Mouse (Mus musculus) stomach, embryonic 16.5 days (tissue): ENCODE measurements around the gene Fancm. TPM values are rescaled to one million over a fixed set of nuclear protein-coding genes. Genes with fewer than 3 reads are reported as not detected.

ENCODE experiments used
- ATAC-seq: fragments of 200-750 bp; cut with Nextera tagmentation; 2 replicates; pipeline ENCODE4 v1.8.0; 2017; ENCODE audit warnings: moderate number of reproducible peaks, moderate TSS enrichment; ENCODE audit not compliant: insufficient read depth, low FRiP score
- H3K27ac ChIP-seq: fragments of 300-500 bp; sonication (generic); 2 replicates; pipeline ENCODE4 v1.5.1; 2014; ENCODE audit warnings: low read length
- H3K27me3 ChIP-seq: fragments of 300-500 bp; sonication (generic); 2 replicates; pipeline ENCODE4 v1.6.1; 2014; ENCODE audit warnings: low read length, control low read depth, mixed read lengths; ENCODE audit not compliant: control insufficient read depth, insufficient read depth
- H3K36me3 ChIP-seq: fragments of 300-500 bp; sonication (generic); 2 replicates; pipeline ENCODE4 v1.6.1; 2014; ENCODE audit warnings: low read length; ENCODE audit not compliant: control insufficient read depth, insufficient read depth
- H3K4me1 ChIP-seq: fragments of 300-500 bp; sonication (generic); 2 replicates; pipeline ENCODE4 v1.6.1; 2014; ENCODE audit warnings: low read length, control low read depth, mixed read lengths; ENCODE audit not compliant: control insufficient read depth, insufficient read depth
- H3K4me2 ChIP-seq: fragments of 300-500 bp; sonication (generic); 2 replicates; pipeline ENCODE4 v1.6.1; 2014; ENCODE audit warnings: low read depth, low read length, mixed read lengths
- H3K4me3 ChIP-seq: fragments of 300-500 bp; sonication (generic); replicated peaks from 2 replicates; pipeline ENCODE4 v1.5.1; 2014; ENCODE audit warnings: mild to moderate bottlenecking, low read length
- H3K9ac ChIP-seq: fragments of 300-500 bp; sonication (generic); 2 replicates; pipeline ENCODE4 v1.6.1; 2014; ENCODE audit warnings: low read length
- H3K9me3 ChIP-seq: fragments of 300-500 bp; sonication (generic); replicated peaks from 2 replicates; pipeline ENCODE4 v1.6.1; 2016; ENCODE audit warnings: low read length, control low read depth; ENCODE audit not compliant: control insufficient read depth
- WGBS: fragments of 180-500 bp; shearing (Covaris S2); extraction: QIAGEN DNeasy Blood & Tissue Kit; methylation state at CpG from one replicate; pipeline ENCODE4 v1.1.7; 2014; 5-methylcytosine and 5-hydroxymethylcytosine counted together
- polyA plus RNA-seq: library from polyadenylated mRNA; unstranded; fragments of >200 nt; fragmentation: Nextera tagmentation; extraction: Ambion mirVana; gene quantifications from 2 replicates; pipeline ENCODE4 v1.2.1, GENCODE M21; 2015

Gene Fancm
- 4.3 and 4.4 TPM in 2 replicates for polyA plus RNA-seq

GRCm38 (mm10) chr12:65075085-65075732 is at the start of gene Fancm:
TSS of gene Fancm (plus strand) at chr12:65075603.
- Histone ChIP-seq H3K4me2 (peak within 1 kb of the TSS; percentile 94), H3K27ac (peak within 1 kb of the TSS; percentile 86), H3K4me3 (peak within 1 kb of the TSS; percentile 77), H3K36me3 (no peaks in the 10 kb centered on the region), H3K4me1 (peaks cover 19% of the 10 kb centered on the region), H3K27me3 (no peaks in the 10 kb centered on the region), H3K9ac (peak within 1 kb of the TSS; percentile 93), H3K9me3 (no peaks in the 10 kb centered on the region)
- 1% methylated on average over 39 of the region's 39 CpGs for WGBS
- ATAC-seq: peak; percentile 47; the same call in 1 of the 2 replicates

GRCm38 (mm10) chr12:65035839-65036189 is 39.6 kb upstream of the Fancm start:
- no peak for ATAC-seq
- H3K4me1 ChIP-seq: peaks cover 11% of the 10 kb centered on the region; the same call in 1 of the 2 replicates
- 45% methylated on average over 8 of the region's 8 CpGs for WGBS
- H3K9ac ChIP-seq: peak overlapping the region; percentile 99
- peak overlapping the region; percentile 58 for H3K4me2 ChIP-seq
- no peaks in the 10 kb centered on the region for H3K27me3 ChIP-seq
- peak overlapping the region; percentile 39; the same call in 1 of the 2 replicates for H3K27ac ChIP-seq
- no peaks in the 10 kb centered on the region for H3K36me3 ChIP-seq
- peak overlapping the region; percentile 98 for H3K4me3 ChIP-seq
- no peaks in the 10 kb centered on the region for H3K9me3 ChIP-seq

GRCm38 (mm10) chr12:65036190-65036870 is 39.1 kb upstream of the Fancm start, which contains the start of gene Prpf39:
TSS of gene Prpf39 (plus strand) at chr12:65036333.
- WGBS: under 1% methylated on average over 65 of the region's 65 CpGs
- Histone ChIP-seq H3K4me2 (peak within 1 kb of the TSS; percentile 84), H3K4me1 (peaks cover 11% of the 10 kb centered on the region; the same call in 1 of the 2 replicates), H3K9ac (peak within 1 kb of the TSS; percentile 99), H3K27ac (peak within 1 kb of the TSS; percentile 89), H3K27me3 (no peaks in the 10 kb centered on the region), H3K36me3 (no peaks in the 10 kb centered on the region), H3K9me3 (no peaks in the 10 kb centered on the region), H3K4me3 (peak within 1 kb of the TSS; percentile 98)
- peak; percentile 96 for ATAC-seq

GRCm38 (mm10) chr12:65036892-65037545 is 38.4 kb upstream of the Fancm start:
- 11% methylated on average over 18 of the region's 18 CpGs for WGBS
- no peaks in the 10 kb centered on the region for H3K9me3 ChIP-seq
- peaks cover 11% of the 10 kb centered on the region; the same call in 1 of the 2 replicates for H3K4me1 ChIP-seq
- H3K27me3 ChIP-seq: no peaks in the 10 kb centered on the region
- H3K4me2 ChIP-seq: peak overlapping the region; percentile 84
- H3K4me3 ChIP-seq: peak overlapping the region; percentile 98
- H3K27ac ChIP-seq: no peak overlapping the region
- no peaks in the 10 kb centered on the region for H3K36me3 ChIP-seq
- ATAC-seq: no peak
- H3K9ac ChIP-seq: peak overlapping the region; percentile 99

GRCm38 (mm10) chr12:65037546-65037937 is 37.9 kb upstream of the Fancm start:
- ATAC-seq: no peak
- Histone ChIP-seq H3K27ac (no peak overlapping the region), H3K36me3 (no peaks in the 10 kb centered on the region), H3K4me2 (peak overlapping the region; percentile 84), H3K27me3 (no peaks in the 10 kb centered on the region), H3K9ac (peak overlapping the region; percentile 54; the same call in 1 of the 2 replicates), H3K4me1 (peaks cover 11% of the 10 kb centered on the region; the same call in 1 of the 2 replicates), H3K9me3 (no peaks in the 10 kb centered on the region), H3K4me3 (peak overlapping the region; percentile 98)
- 20% methylated on average over 4 of the region's 4 CpGs for WGBS

- ATAC-seq: no peak
- Histone ChIP-seq H3K4me2 (no peak overlapping the region), H3K27me3 (no peaks in the 10 kb centered on the region), H3K9me3 (no peaks in the 10 kb centered on the region), H3K27ac (no peak overlapping the region), H3K4me1 (no peaks in the 10 kb centered on the region), H3K9ac (no peak overlapping the region), H3K36me3 (peaks cover 13% of the 10 kb centered on the region; the same call in 1 of the 2 replicates), H3K4me3 (no peak overlapping the region)
Observed at GRCm38 (mm10) chr12:65048799-65049198, 26.6 kb upstream of the Fancm start.

GRCm38 (mm10) chr12:65058203-65058602 is 17.2 kb upstream of the Fancm start:
- no peaks in the 10 kb centered on the region for H3K4me1 ChIP-seq
- ATAC-seq: no peak
- H3K4me3 ChIP-seq: no peak overlapping the region
- no peaks in the 10 kb centered on the region for H3K9me3 ChIP-seq
- peaks cover 24% of the 10 kb centered on the region for H3K36me3 ChIP-seq
- no peaks in the 10 kb centered on the region for H3K27me3 ChIP-seq
- WGBS: 75% methylated on average over 2 of the region's 2 CpGs
- H3K27ac ChIP-seq: no peak overlapping the region
- H3K4me2 ChIP-seq: no peak overlapping the region
- no peak overlapping the region for H3K9ac ChIP-seq

- ATAC-seq: no peak
Observed at GRCm38 (mm10) chr12:65061082-65061481, 14.3 kb upstream of the Fancm start.

GRCm38 (mm10) chr12:65065241-65065640 is 10.2 kb upstream of the Fancm start:
- Histone ChIP-seq H3K27ac (no peak overlapping the region), H3K9me3 (no peaks in the 10 kb centered on the region), H3K9ac (no peak overlapping the region), H3K27me3 (no peaks in the 10 kb centered on the region), H3K4me3 (no peak overlapping the region), H3K36me3 (peaks cover 21% of the 10 kb centered on the region), H3K4me2 (no peak overlapping the region), H3K4me1 (no peaks in the 10 kb centered on the region)
- ATAC-seq: no peak
- 49% methylated on average over 2 of the region's 2 CpGs for WGBS

More at GRCm38 (mm10) chr12:65061082-65061481, 14.3 kb upstream of the Fancm start:
- Histone ChIP-seq H3K4me3 (no peak overlapping the region), H3K9me3 (no peaks in the 10 kb centered on the region), H3K4me1 (no peaks in the 10 kb centered on the region), H3K27ac (no peak overlapping the region), H3K27me3 (no peaks in the 10 kb centered on the region), H3K4me2 (no peak overlapping the region), H3K36me3 (peaks cover 26% of the 10 kb centered on the region), H3K9ac (no peak overlapping the region)
